Mouse (Mus musculus): Measurements from ENCODE around the gene Tmem256. TPM values are rescaled to one million over a fixed set of nuclear protein-coding genes. Genes with fewer than 3 reads are reported as not detected.
A peak's percentile ranks its signal among the peaks of the same experiment; 100 is the strongest.

The Tmem256 gene
- polyA plus RNA-seq, 1 experiment from 2014 or later, result 285 TPM

GRCm38 (mm10) chr11:69800138-69800391, 38.2 kb upstream of the Tmem256 start:
- peaks cover 55% of the 10 kb centered on the region for H3K4me1 ChIP-seq (ENCODE audit: control insufficient read depth, insufficient read depth, low read length)
- H3K9me3 ChIP-seq (ENCODE audit: control insufficient read depth, low read length), result no peaks in the 10 kb centered on the region

DNA sequence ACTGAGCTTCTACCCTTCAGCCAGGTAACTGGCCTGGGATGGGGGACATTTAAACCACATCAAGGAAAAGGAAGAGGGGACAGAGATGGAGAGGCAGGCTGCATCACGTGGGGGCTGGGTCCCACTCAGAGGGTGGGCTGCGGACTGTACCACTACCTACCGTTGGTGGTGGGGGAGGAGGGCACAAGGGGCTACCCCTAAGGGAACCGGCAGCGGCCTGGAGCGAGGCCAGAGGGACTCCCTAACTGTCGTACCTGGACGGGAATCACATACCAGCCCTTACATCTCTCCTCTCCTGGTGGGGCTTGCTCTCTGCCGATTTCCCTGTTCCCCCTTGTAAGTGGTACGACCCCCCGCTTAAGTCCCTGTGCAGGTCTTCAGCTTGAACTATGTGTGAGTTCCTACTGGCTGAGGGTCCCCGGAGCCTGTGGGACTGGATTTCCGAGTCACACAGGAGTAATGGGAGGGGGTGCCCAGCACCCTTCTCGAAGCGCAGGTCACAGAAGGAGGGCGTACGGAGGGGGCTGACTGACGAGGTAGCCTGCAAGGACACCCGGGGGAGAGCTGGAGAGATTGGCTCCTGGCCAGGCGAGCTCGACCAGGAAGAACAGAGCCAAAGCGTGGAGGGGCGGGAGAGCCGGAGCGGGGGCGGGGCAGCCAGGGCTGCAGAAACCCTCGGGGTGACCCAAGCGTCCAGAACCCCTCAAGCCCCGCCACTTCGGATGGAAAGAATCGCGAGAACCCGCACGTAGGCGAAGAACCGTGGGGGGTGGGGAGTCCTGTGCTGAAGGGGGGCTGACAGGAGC, 37.7 kb upstream of the Tmem256 start:
- H3K4me3 ChIP-seq (ENCODE audit: low read depth, low read length), result peak overlapping the region; percentile 43
- DNase-seq (ENCODE audit: low spot score, missing footprints), result peak; percentile 99
- ATAC-seq (ENCODE audit: low FRiP score), result peak; percentile 76
- H3K27ac ChIP-seq (ENCODE audit: low read depth, low read length), result peak overlapping the region; percentile 49
- peaks cover 54% of the 10 kb centered on the region for H3K4me1 ChIP-seq (ENCODE audit: control insufficient read depth, insufficient read depth, low read length)
- H3K27me3 ChIP-seq (ENCODE audit: control insufficient read depth, insufficient read depth, low read length), result peaks cover 55% of the 10 kb centered on the region
- H3K9me3 ChIP-seq (ENCODE audit: control insufficient read depth, low read length), result no peaks in the 10 kb centered on the region
- H3K9ac ChIP-seq (ENCODE audit: low read length), result peak overlapping the region; percentile 76
- H3K4me2 ChIP-seq, result peak overlapping the region; percentile 92
- no peaks in the 10 kb centered on the region for H3K36me3 ChIP-seq (ENCODE audit: control insufficient read depth, insufficient read depth, low read length)
- under 1% methylated on average over 36 of the region's 36 CpGs for WGBS

More at GRCm38 (mm10) chr11:69800138-69800391, 38.2 kb upstream of the Tmem256 start:
- Histone ChIP-seq H3K4me3 (ENCODE audit: low read depth, low read length) (peak overlapping the region; percentile 43), H3K27me3 (ENCODE audit: control insufficient read depth, insufficient read depth, low read length) (peaks cover 49% of the 10 kb centered on the region), H3K27ac (ENCODE audit: low read depth, low read length) (peak overlapping the region; percentile 49; the same call in 1 of the 2 replicates), H3K9ac (ENCODE audit: low read length) (peak overlapping the region; percentile 76), H3K4me2 (peak overlapping the region; percentile 92), H3K36me3 (ENCODE audit: control insufficient read depth, insufficient read depth, low read length) (no peaks in the 10 kb centered on the region)
- under 1% methylated on average over 11 of the region's 11 CpGs for WGBS
- DNase-seq (ENCODE audit: low spot score, missing footprints), result no peak
- peak; percentile 9 for ATAC-seq (ENCODE audit: low FRiP score)

- peak within 1 kb of the TSS; percentile 49 for H3K27ac ChIP-seq (ENCODE audit: low read depth, low read length)
- H3K4me3 ChIP-seq (ENCODE audit: low read depth, low read length), result peak within 1 kb of the TSS; percentile 44
- ATAC-seq (ENCODE audit: low FRiP score) (no peak), DNase-seq (ENCODE audit: low spot score, missing footprints) (peak; percentile 89)
- peak within 1 kb of the TSS; percentile 76 for H3K9ac ChIP-seq (ENCODE audit: low read length)
- no peaks in the 10 kb centered on the region for H3K9me3 ChIP-seq (ENCODE audit: control insufficient read depth, low read length)
- H3K4me1 ChIP-seq (ENCODE audit: control insufficient read depth, insufficient read depth, low read length), result peaks cover 51% of the 10 kb centered on the region
- 2% methylated on average over 33 of the region's 33 CpGs for WGBS
- peaks cover 57% of the 10 kb centered on the region for H3K27me3 ChIP-seq (ENCODE audit: control insufficient read depth, insufficient read depth, low read length)
- H3K36me3 ChIP-seq (ENCODE audit: control insufficient read depth, insufficient read depth, low read length), result no peaks in the 10 kb centered on the region
- peak within 1 kb of the TSS; percentile 92 for H3K4me2 ChIP-seq
Observed at GRCm38 (mm10) chr11:69801379-69801977, 36.8 kb upstream of the Tmem256 start, which contains the start of gene Fgf11. Gene Fgf11 (minus strand): TSS chr11:69801857.

GRCm38 (mm10) chr11:69802648-69803105, 35.6 kb upstream of the Tmem256 start:
- ATAC-seq (ENCODE audit: low FRiP score) (no peak), DNase-seq (ENCODE audit: low spot score, missing footprints) (peak; percentile 97)
- under 1% methylated on average over 29 of the region's 33 CpGs for WGBS
- Histone ChIP-seq H3K27me3 (ENCODE audit: control insufficient read depth, insufficient read depth, low read length) (peaks cover 51% of the 10 kb centered on the region), H3K4me3 (ENCODE audit: low read depth, low read length) (peak overlapping the region; percentile 44), H3K4me1 (ENCODE audit: control insufficient read depth, insufficient read depth, low read length) (peaks cover 51% of the 10 kb centered on the region), H3K27ac (ENCODE audit: low read depth, low read length) (no peak overlapping the region), H3K9me3 (ENCODE audit: control insufficient read depth, low read length) (no peaks in the 10 kb centered on the region), H3K4me2 (peak overlapping the region; percentile 92), H3K36me3 (ENCODE audit: control insufficient read depth, insufficient read depth, low read length) (no peaks in the 10 kb centered on the region), H3K9ac (ENCODE audit: low read length) (peak overlapping the region; percentile 66)

DNA sequence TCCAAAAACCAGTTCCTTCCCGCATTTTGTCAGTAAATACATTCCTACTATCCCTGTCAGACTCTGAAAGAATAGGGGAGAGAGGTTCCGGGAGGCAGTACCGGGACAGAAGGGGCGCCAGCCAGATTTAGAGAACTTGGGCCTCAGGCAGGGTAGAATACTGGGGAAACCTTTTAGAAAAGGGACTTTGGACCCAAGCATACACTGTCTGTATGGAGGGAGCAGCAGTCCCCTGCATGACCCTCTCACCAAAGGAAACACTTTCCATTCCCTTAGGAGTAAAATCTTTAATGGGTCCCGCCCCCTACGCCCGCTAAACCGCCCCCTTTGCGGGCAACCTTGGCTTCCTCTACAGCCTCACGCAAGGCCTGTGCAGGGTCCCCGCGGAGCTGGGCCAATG, 35.0 kb upstream of the Tmem256 start:
- DNase-seq (ENCODE audit: low spot score, missing footprints) (no peak), ATAC-seq (ENCODE audit: low FRiP score) (no peak)
- Histone ChIP-seq H3K36me3 (ENCODE audit: control insufficient read depth, insufficient read depth, low read length) (no peaks in the 10 kb centered on the region), H3K4me2 (peak overlapping the region; percentile 92), H3K4me1 (ENCODE audit: control insufficient read depth, insufficient read depth, low read length) (peaks cover 51% of the 10 kb centered on the region), H3K27me3 (ENCODE audit: control insufficient read depth, insufficient read depth, low read length) (peaks cover 51% of the 10 kb centered on the region), H3K9ac (ENCODE audit: low read length) (peak overlapping the region; percentile 61), H3K4me3 (ENCODE audit: low read depth, low read length) (peak overlapping the region; percentile 44), H3K27ac (ENCODE audit: low read depth, low read length) (no peak overlapping the region), H3K9me3 (ENCODE audit: control insufficient read depth, low read length) (no peaks in the 10 kb centered on the region)
- WGBS, result 1% methylated on average over 12 of the region's 12 CpGs

- no peak overlapping the region for H3K27ac ChIP-seq (ENCODE audit: low read depth, low read length)
Observed at GRCm38 (mm10) chr11:69803786-69804651, 34.3 kb upstream of the Tmem256 start.

DNA sequence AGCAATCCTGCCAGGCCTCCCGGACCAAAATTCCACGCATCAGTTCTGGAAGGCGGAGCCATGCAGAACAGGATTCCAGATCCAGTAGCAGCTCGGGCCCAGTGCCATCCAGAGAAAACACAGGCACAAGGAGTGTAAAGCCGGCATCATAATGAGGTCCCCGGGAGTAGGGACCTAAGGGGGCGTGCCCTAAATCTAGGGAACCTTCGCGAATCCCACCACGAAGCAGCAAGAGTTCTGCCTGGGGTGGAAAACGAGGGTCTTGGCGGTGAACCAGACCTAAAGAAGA, 33.7 kb upstream of the Tmem256 start:
- Histone ChIP-seq H3K36me3 (ENCODE audit: control insufficient read depth, insufficient read depth, low read length) (no peaks in the 10 kb centered on the region), H3K4me1 (ENCODE audit: control insufficient read depth, insufficient read depth, low read length) (peaks cover 43% of the 10 kb centered on the region), H3K27ac (ENCODE audit: low read depth, low read length) (no peak overlapping the region), H3K4me2 (0 out of 2 replicates have a peak overlapping the region, but pooled peaks have one; percentile 11), H3K4me3 (ENCODE audit: low read depth, low read length) (peak overlapping the region; percentile 44; the same call in 1 of the 2 replicates), H3K27me3 (ENCODE audit: control insufficient read depth, insufficient read depth, low read length) (peaks cover 51% of the 10 kb centered on the region), H3K9ac (ENCODE audit: low read length) (no peak overlapping the region), H3K9me3 (ENCODE audit: control insufficient read depth, low read length) (no peaks in the 10 kb centered on the region)
- DNase-seq (ENCODE audit: low spot score, missing footprints), result peak; percentile 92
- ATAC-seq (ENCODE audit: low FRiP score), result no peak
- 7% methylated on average over 12 of the region's 12 CpGs for WGBS

More at GRCm38 (mm10) chr11:69803786-69804651, 34.3 kb upstream of the Tmem256 start:
- Histone ChIP-seq H3K27me3 (ENCODE audit: control insufficient read depth, insufficient read depth, low read length) (peaks cover 51% of the 10 kb centered on the region), H3K4me2 (peak overlapping the region; percentile 92), H3K36me3 (ENCODE audit: control insufficient read depth, insufficient read depth, low read length) (no peaks in the 10 kb centered on the region), H3K9ac (ENCODE audit: low read length) (peak overlapping the region; percentile 61), H3K4me3 (ENCODE audit: low read depth, low read length) (peak overlapping the region; percentile 44), H3K9me3 (ENCODE audit: control insufficient read depth, low read length) (no peaks in the 10 kb centered on the region), H3K4me1 (ENCODE audit: control insufficient read depth, insufficient read depth, low read length) (peaks cover 49% of the 10 kb centered on the region)
- DNase-seq (ENCODE audit: low spot score, missing footprints) (peak; percentile 95), ATAC-seq (ENCODE audit: low FRiP score) (peak; percentile 49)
- 1% methylated on average over 60 of the region's 60 CpGs for WGBS

DNA sequence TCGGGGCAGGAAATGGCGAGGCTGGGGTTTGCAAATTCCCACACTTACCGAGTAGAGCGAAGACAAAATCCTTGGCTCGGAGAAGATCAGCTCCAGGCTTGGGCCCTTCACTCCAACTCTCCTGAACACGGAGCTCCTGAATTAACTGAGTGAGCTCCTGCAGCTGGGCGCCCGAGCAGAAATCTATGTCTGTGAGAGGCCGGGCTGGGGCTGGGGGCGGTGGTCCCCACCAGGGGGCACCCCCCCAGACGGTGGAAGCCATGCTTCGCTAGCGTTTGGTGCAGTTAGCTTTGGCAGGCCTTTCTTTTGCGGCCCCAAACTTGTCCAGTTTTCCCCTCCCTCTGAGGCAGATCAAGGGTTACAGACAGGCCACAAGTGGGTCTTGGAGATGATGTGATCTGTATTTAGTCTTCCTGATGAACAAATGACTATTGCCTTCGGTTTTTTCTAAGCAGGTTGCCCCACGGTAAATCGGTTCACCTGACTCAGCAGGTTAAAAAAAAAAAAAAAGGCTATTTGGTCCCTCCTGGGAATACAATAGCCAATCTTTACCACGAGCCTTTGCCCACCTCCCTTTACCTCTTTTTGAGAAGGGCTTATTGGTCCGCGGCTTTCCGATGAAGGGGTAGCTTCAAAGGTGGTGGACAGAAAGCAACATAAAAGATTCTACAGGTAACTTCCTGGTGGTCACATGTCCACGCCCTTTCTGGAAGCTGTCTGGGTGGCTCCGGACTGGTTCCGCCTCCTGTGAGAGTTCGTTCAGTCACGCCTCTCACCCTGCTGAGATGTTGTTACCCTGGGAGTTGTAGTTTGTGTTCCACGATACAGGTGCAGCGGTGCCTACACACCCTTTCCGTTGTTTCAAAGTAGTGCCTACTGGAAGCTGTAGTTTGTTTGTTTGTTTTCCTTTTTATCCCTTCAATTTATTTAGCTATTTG, 33.1 kb upstream of the Tmem256 start, which contains the start of gene Tmem102:
Tmem102 (minus strand) TSS at position 653 of the 938 bp plus-strand sequence.
- H3K36me3 ChIP-seq (ENCODE audit: control insufficient read depth, insufficient read depth, low read length), result no peaks in the 10 kb centered on the region
- 0 out of 2 replicates have a peak within 1 kb of the TSS, but pooled peaks have one; percentile 11 for H3K4me2 ChIP-seq
- no peaks in the 10 kb centered on the region for H3K9me3 ChIP-seq (ENCODE audit: control insufficient read depth, low read length)
- H3K4me1 ChIP-seq (ENCODE audit: control insufficient read depth, insufficient read depth, low read length), result peaks cover 37% of the 10 kb centered on the region
- H3K9ac ChIP-seq (ENCODE audit: low read length), result no peak within 1 kb of the TSS
- H3K27me3 ChIP-seq (ENCODE audit: control insufficient read depth, insufficient read depth, low read length), result peaks cover 51% of the 10 kb centered on the region
- H3K4me3 ChIP-seq (ENCODE audit: low read depth, low read length), result peak within 1 kb of the TSS; percentile 44; the same call in 1 of the 2 replicates
- 6% methylated on average over 29 of the region's 29 CpGs for WGBS
- H3K27ac ChIP-seq (ENCODE audit: low read depth, low read length), result no peak within 1 kb of the TSS
- ATAC-seq (ENCODE audit: low FRiP score), result no peak
- DNase-seq (ENCODE audit: low spot score, missing footprints), result peak; percentile 87

All from midbrain, embryonic 11.5 days (tissue).